Mouse (Mus musculus): ENCODE measurements around the gene Plekhg4. TPM values are rescaled to one million over a fixed set of nuclear protein-coding genes. Genes with fewer than 3 reads are reported as not detected.

Plekhg4 gene
- polyA plus RNA-seq, 1 experiment = 0.50 TPM

DNA sequence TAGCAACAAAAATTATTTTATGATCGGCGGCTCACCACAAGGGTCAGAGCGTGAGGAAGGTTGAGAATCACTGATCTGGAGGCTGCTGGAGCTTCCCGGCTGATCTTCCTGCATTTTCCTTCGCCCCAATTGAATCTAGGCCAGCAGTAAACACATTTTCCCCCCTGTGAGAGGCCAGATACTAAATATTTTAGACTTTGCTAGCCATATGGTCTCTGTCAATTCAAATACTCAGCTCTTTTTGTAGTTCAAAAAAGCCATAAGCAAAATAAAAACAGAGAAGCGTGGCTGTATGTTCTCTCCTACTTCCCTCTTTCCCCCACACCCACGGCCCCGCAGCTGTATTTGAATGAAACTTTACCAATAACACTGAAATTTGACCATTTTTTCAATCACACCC lies 30.4 kb downstream of the Plekhg4 start:
- no peak for DNase-seq (ENCODE audit: low spot score)

GRCm38 (mm10) chr8:105404496-105404895 lies 31.4 kb downstream of the Plekhg4 start:
- no peak for DNase-seq (ENCODE audit: low spot score)

DNA sequence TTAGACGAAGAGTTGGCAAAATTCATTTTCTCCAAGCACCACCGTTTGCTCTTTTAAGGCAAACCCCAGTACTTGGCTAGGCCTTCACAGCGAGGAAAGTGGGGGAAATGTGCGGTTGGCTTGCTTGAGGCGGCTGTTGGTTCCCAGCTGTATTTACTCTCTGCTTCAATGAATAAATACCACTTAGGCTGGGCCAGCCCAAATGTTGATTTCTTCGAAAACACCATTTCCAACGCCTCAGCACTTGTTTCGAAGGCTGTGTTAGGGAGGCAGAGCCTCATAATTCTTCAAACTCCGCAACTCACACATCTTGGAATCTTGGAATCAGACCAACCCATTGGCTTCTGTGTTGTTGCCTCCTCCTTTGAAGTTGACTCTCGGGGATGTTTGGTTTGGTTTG lies 33.3 kb downstream of the Plekhg4 start:
- DNase-seq (ENCODE audit: low spot score) = no peak

GRCm38 (mm10) chr8:105408331-105408730 lies 35.3 kb downstream of the Plekhg4 start:
- DNase-seq (ENCODE audit: low spot score) = no peak

DNA sequence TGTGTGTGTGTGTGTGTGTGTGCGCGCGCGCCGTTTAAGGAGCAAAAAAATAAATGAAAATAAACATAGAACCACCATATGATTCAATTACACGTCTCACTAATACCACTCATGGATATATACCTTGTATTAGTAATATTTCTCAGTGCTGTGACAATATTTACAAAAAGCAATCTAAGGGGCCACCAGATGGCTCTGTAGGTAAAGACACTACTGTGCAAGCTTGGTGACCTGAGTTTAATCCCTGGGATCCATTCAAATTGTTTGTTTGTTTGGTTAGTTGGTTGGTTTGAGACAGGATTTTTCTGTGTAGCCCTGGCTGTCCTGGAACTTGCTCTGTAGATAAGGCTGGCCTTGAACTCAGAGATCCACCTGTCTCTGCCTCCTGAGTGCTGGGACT lies 36.9 kb downstream of the Plekhg4 start:
- DNase-seq (ENCODE audit: low spot score) = no peak

- DNase-seq (ENCODE audit: low spot score) = peak; percentile 47
Observed at GRCm38 (mm10) chr8:105413391-105413790, 40.3 kb downstream of the Plekhg4 start, which contains the start of the genes Kctd19 and Lrrc36. Gene Kctd19 (minus strand): TSS chr8:105413502. Gene Lrrc36 (plus strand): TSS chr8:105413571.

- DNase-seq (ENCODE audit: low spot score) = no peak
Observed at GRCm38 (mm10) chr8:105418992-105419391, 45.9 kb downstream of the Plekhg4 start.

DNA sequence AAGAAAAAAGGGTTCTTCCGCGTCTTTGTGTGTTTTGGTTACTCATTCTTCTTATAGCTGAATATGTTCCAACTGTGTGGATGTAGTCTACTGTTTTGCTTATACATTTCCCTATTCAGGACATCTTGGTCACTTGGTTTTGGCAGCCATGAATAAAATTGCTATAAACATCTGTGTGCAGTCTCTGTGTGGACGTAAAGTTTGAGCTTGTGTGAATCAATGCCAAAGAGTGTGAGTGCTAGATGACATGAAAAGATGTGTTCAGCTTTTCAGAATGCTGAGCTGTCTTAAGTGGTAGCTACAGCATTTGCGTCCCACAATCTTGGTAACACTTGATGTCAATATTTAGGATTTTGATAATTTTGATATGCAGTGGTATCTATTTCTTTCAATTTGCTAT lies 46.7 kb downstream of the Plekhg4 start:
- no peak for DNase-seq (ENCODE audit: low spot score)

- no peak for DNase-seq (ENCODE audit: low spot score)
Observed at GRCm38 (mm10) chr8:105422006-105422405, 48.9 kb downstream of the Plekhg4 start.

DNA sequence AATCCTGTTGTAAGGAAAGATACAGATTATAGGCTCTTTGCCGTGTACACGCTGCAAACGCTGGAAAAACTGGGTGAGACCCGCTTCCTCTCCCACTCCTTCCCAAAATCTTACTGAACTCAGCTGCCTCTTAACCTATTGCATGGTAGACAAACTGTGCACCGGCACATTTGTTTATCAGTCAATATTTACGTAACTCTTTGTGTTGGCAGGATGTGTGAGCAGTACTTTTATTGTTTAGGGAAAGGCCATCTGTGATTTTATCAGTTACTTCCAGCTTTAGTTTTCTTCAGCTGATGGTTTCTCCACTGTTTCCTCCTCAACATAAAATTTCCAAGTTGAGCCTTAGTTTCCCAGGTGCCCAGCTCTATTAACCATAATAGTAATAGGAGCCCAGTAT lies 53.8 kb downstream of the Plekhg4 start:
- no peak for DNase-seq (ENCODE audit: low spot score)

DNA sequence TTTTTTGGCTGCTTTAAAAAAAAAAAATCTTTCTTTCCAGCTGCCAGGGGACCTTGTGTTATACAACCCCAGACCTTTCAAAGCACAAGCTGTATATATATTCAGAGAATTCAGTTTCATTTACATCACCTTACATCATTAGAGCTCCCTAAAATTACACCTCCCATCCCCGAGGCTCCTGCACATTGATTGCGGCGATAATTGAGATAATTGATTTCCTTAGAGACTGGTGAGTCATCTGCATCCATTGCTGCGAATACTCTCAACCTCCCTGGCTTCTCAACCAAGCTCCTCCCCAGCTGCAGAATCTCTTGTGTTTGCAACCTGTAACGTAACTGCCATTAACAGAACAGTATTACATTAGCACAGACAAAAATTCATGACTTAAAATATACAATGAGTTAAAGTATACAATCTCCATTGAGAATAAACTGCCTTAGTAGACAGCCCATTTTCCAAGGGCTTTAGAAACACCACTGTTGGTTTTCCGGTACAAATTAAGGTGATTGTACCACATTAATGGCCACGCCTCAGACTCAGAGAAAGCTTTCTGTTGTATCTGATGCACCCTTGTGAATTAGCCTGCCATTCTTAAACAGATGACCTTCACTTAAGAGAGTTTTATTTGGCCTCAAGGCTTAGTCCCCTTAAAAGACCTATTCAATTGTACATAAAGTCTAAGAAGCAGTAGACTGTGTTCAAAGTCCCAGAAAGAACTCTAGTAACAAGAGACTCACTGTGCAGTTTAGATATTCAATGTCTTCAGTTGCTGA lies 58.9 kb downstream of the Plekhg4 start:
- no peak for DNase-seq (ENCODE audit: low spot score)

Other genes with a start within 250 kb of the Plekhg4 start
- not detected in 2 replicates for gene Ces4a, start 241.5 kb upstream of the Plekhg4 start, polyA plus RNA-seq (2012; rRNA removed)
- 28.0 and 30.1 TPM in 2 replicates for gene Cbfb, start 202.6 kb upstream of the Plekhg4 start, polyA plus RNA-seq (2012; rRNA removed)
- 25.3 and 28.5 TPM in 2 replicates for gene D230025D16Rik, start 148.1 kb upstream of the Plekhg4 start, polyA plus RNA-seq (2012; rRNA removed)
- gene B3gnt9, start 118.1 kb upstream of the Plekhg4 start, polyA plus RNA-seq (2012; rRNA removed) = 34.1 and 34.5 TPM in 2 replicates
- 15.1 and 15.8 TPM in 2 replicates for gene Tradd, start 108.7 kb upstream of the Plekhg4 start, polyA plus RNA-seq (2012; rRNA removed)
- 9.1 and 9.5 TPM in 2 replicates for gene Fbxl8, start 108.6 kb upstream of the Plekhg4 start, polyA plus RNA-seq (2012; rRNA removed)
- gene Hsf4, start 103.5 kb upstream of the Plekhg4 start, polyA plus RNA-seq (2012; rRNA removed) = 4.8 TPM in 2 replicates
- gene Nol3, start 97.1 kb upstream of the Plekhg4 start, polyA plus RNA-seq (2012; rRNA removed) = 2.8 and 4.0 TPM in 2 replicates
- gene 4931428F04Rik, start 83.4 kb upstream of the Plekhg4 start, polyA plus RNA-seq (2012; rRNA removed) = 2.7 and 2.9 TPM in 2 replicates
- 4.3 and 4.5 TPM in 2 replicates for gene Exoc3l, start 77.2 kb upstream of the Plekhg4 start, polyA plus RNA-seq (2012; rRNA removed)
- gene E2f4, start 75.6 kb upstream of the Plekhg4 start, polyA plus RNA-seq (2012; rRNA removed) = 59.3 and 75.5 TPM in 2 replicates
- 25.2 and 29.0 TPM in 2 replicates for gene Elmo3, start 67.7 kb upstream of the Plekhg4 start, polyA plus RNA-seq (2012; rRNA removed)
- gene Lrrc29, start 47.0 kb upstream of the Plekhg4 start, polyA plus RNA-seq (2012; rRNA removed) = 3.9 and 6.1 TPM in 2 replicates
- 72.7 and 103 TPM in 2 replicates for gene Tmem208, start 46.9 kb upstream of the Plekhg4 start, polyA plus RNA-seq (2012; rRNA removed)
- gene Fhod1, start 25.3 kb upstream of the Plekhg4 start, polyA plus RNA-seq (2012; rRNA removed) = 17.0 and 18.4 TPM in 2 replicates
- 2.6 and 3.4 TPM in 2 replicates for gene Slc9a5, start 24.4 kb upstream of the Plekhg4 start, polyA plus RNA-seq (2012; rRNA removed)
- gene Kctd19, start 40.2 kb downstream of the Plekhg4 start, polyA plus RNA-seq (2012; rRNA removed) = 0.06 and 0.10 TPM in 2 replicates
- gene Lrrc36, start 40.3 kb downstream of the Plekhg4 start, polyA plus RNA-seq (2012; rRNA removed) = 0.48 and 0.53 TPM in 2 replicates
- 84.1 and 93.7 TPM in 2 replicates for gene Tppp3, start 98.3 kb downstream of the Plekhg4 start, polyA plus RNA-seq (2012; rRNA removed)
- 56.7 and 64.7 TPM in 2 replicates for gene Zdhhc1, start 123.6 kb downstream of the Plekhg4 start, polyA plus RNA-seq (2012; rRNA removed)
- gene Hsd11b2, start 145.5 kb downstream of the Plekhg4 start, polyA plus RNA-seq (2012; rRNA removed) = 0.49 and 0.52 TPM in 2 replicates
- gene Atp6v0d1, start 192.8 kb downstream of the Plekhg4 start, polyA plus RNA-seq (2012; rRNA removed) = 144 and 148 TPM in 2 replicates
- gene Ripor1, start 232.0 kb downstream of the Plekhg4 start, polyA plus RNA-seq (2012; rRNA removed) = 12.1 and 26.0 TPM in 2 replicates

Data from urinary bladder, adult 2 months (tissue).